Mouse (Mus musculus) hindbrain, embryonic 16.5 days (tissue): ENCODE measurements at regions not wholly inside any gene's neighbourhood (a gene's known extent, or its start where the extent isn't known, plus 50 kb on each side); places are given as distances from the start of the nearest gene placed in this dataset.

Experiments
- ATAC-seq: fragments of 200-750 bp; cut with Nextera tagmentation; 2 replicates; pipeline ENCODE4 v1.8.0; 2017; ENCODE audit warnings: moderate TSS enrichment, moderate library complexity
- H3K27ac ChIP-seq: fragments of 300-500 bp; sonication (generic); 2 replicates; pipeline ENCODE4 v1.5.1; 2014; ENCODE audit warnings: low read depth, mild to moderate bottlenecking, control low read depth, low read length, moderate library complexity
- H3K27me3 ChIP-seq: fragments of 300-500 bp; sonication (generic); replicated peaks from 2 replicates; pipeline ENCODE4 v1.6.1; 2014; ENCODE audit warnings: low read length; ENCODE audit not compliant: control insufficient read depth, insufficient read depth
- H3K36me3 ChIP-seq: fragments of 300-500 bp; sonication (generic); 2 replicates; pipeline ENCODE4 v1.6.1; 2014; ENCODE audit warnings: mild to moderate bottlenecking, low read length, moderate library complexity, mixed read lengths; ENCODE audit not compliant: control insufficient read depth, insufficient read depth
- H3K4me1 ChIP-seq: fragments of 300-500 bp; sonication (generic); 2 replicates; pipeline ENCODE4 v1.6.1; 2014; ENCODE audit warnings: low read depth, low read length; ENCODE audit not compliant: control insufficient read depth, insufficient read depth
- H3K4me2 ChIP-seq: fragments of 300-500 bp; sonication (generic); 2 replicates; pipeline ENCODE4 v1.6.1; 2014; ENCODE audit warnings: mild to moderate bottlenecking, low read length, control low read depth, moderate library complexity
- H3K4me3 ChIP-seq: fragments of 300-500 bp; sonication (generic); 2 replicates; pipeline ENCODE4 v1.5.1; 2014; ENCODE audit warnings: mild to moderate bottlenecking, low read length, control low read depth, moderate library complexity
- H3K9ac ChIP-seq: fragments of 300-500 bp; sonication (generic); 2 replicates; pipeline ENCODE4 v1.6.1; 2014; ENCODE audit warnings: low read depth, mild to moderate bottlenecking, control low read depth, low read length, moderate library complexity
- H3K9me3 ChIP-seq: fragments of 300-500 bp; sonication (generic); 2 replicates; pipeline ENCODE4 v1.6.1; 2014; ENCODE audit warnings: mild to moderate bottlenecking, low read length, moderate library complexity; ENCODE audit not compliant: control insufficient read depth
- WGBS: fragments of 180-500 bp; shearing (Covaris S2); extraction: QIAGEN DNeasy Blood & Tissue Kit; methylation state at CpG from one replicate; pipeline ENCODE4 v1.1.7; 2014; 5-methylcytosine and 5-hydroxymethylcytosine counted together

GRCm38 (mm10) chr7:58399651-58400050 lies 256.3 kb upstream of the Atp10a start:
- Histone ChIP-seq H3K27me3 (no peaks in the 10 kb centered on the region), H3K4me2 (peak overlapping the region; percentile 61), H3K4me3 (peak overlapping the region; percentile 49), H3K9ac (peak overlapping the region; percentile 56), H3K27ac (peak overlapping the region; percentile 72), H3K9me3 (no peaks in the 10 kb centered on the region), H3K36me3 (no peaks in the 10 kb centered on the region), H3K4me1 (peaks cover 9% of the 10 kb centered on the region)
- 36% methylated on average over 5 of the region's 5 CpGs for WGBS
- ATAC-seq, result 0 out of 2 replicates have a peak, but pooled peaks have one; percentile 10

- no peak overlapping the region for H3K9ac ChIP-seq
- H3K27me3 ChIP-seq, result no peaks in the 10 kb centered on the region
- ATAC-seq, result no peak
- no peaks in the 10 kb centered on the region for H3K36me3 ChIP-seq
- H3K9me3 ChIP-seq, result no peaks in the 10 kb centered on the region
- WGBS, result 81% methylated on average over 1 of the region's 1 CpGs
- no peak overlapping the region for H3K4me3 ChIP-seq
- no peak overlapping the region for H3K27ac ChIP-seq
- peaks cover 9% of the 10 kb centered on the region for H3K4me1 ChIP-seq
- H3K4me2 ChIP-seq, result no peak overlapping the region
Measured at GRCm38 (mm10) chr7:58400594-58400993, 255.4 kb upstream of the Atp10a start.

- no peaks in the 10 kb centered on the region for H3K4me1 ChIP-seq
- H3K9ac ChIP-seq, result no peak overlapping the region
- H3K27ac ChIP-seq, result no peak overlapping the region
- no peak for ATAC-seq
- no peak overlapping the region for H3K4me3 ChIP-seq
- H3K4me2 ChIP-seq, result no peak overlapping the region
- no peaks in the 10 kb centered on the region for H3K9me3 ChIP-seq
- no peaks in the 10 kb centered on the region for H3K36me3 ChIP-seq
- no peaks in the 10 kb centered on the region for H3K27me3 ChIP-seq
- 68% methylated on average over 2 of the region's 2 CpGs for WGBS
Measured at GRCm38 (mm10) chr7:58436888-58437625, 218.9 kb upstream of the Atp10a start.

GRCm38 (mm10) chr7:58442535-58443184 lies 213.3 kb upstream of the Atp10a start:
- WGBS, result 94% methylated on average over 1 of the region's 1 CpGs
- Histone ChIP-seq H3K27ac (no peak overlapping the region), H3K4me3 (no peak overlapping the region)

GRCm38 (mm10) chr7:58443297-58443696 lies 212.7 kb upstream of the Atp10a start:
- no peak overlapping the region for H3K4me2 ChIP-seq
- H3K36me3 ChIP-seq, result no peaks in the 10 kb centered on the region
- no peak overlapping the region for H3K9ac ChIP-seq
- no peaks in the 10 kb centered on the region for H3K4me1 ChIP-seq
- no peaks in the 10 kb centered on the region for H3K9me3 ChIP-seq
- 82% methylated on average over 3 of the region's 3 CpGs for WGBS
- no peaks in the 10 kb centered on the region for H3K27me3 ChIP-seq
- H3K27ac ChIP-seq, result no peak overlapping the region
- ATAC-seq, result no peak
- H3K4me3 ChIP-seq, result no peak overlapping the region

More at GRCm38 (mm10) chr7:58442535-58443184, 213.3 kb upstream of the Atp10a start:
- no peaks in the 10 kb centered on the region for H3K4me1 ChIP-seq
- H3K9me3 ChIP-seq, result no peaks in the 10 kb centered on the region
- no peak overlapping the region for H3K9ac ChIP-seq
- no peak overlapping the region for H3K4me2 ChIP-seq
- no peaks in the 10 kb centered on the region for H3K36me3 ChIP-seq
- no peaks in the 10 kb centered on the region for H3K27me3 ChIP-seq
- ATAC-seq, result no peak

- WGBS, result 88% methylated on average over 1 of the region's 1 CpGs
- H3K27me3 ChIP-seq, result no peaks in the 10 kb centered on the region
- no peak for ATAC-seq
- H3K4me1 ChIP-seq, result no peaks in the 10 kb centered on the region
- no peak overlapping the region for H3K9ac ChIP-seq
- no peak overlapping the region for H3K4me2 ChIP-seq
- H3K9me3 ChIP-seq, result no peaks in the 10 kb centered on the region
- H3K27ac ChIP-seq, result no peak overlapping the region
- H3K36me3 ChIP-seq, result no peaks in the 10 kb centered on the region
- no peak overlapping the region for H3K4me3 ChIP-seq
Measured at GRCm38 (mm10) chr7:58445781-58446180, 210.2 kb upstream of the Atp10a start.

GRCm38 (mm10) chr7:58446261-58446660 lies 209.7 kb upstream of the Atp10a start:
- no peaks in the 10 kb centered on the region for H3K9me3 ChIP-seq
- H3K27me3 ChIP-seq, result no peaks in the 10 kb centered on the region
- no peak overlapping the region for H3K4me2 ChIP-seq
- no peaks in the 10 kb centered on the region for H3K4me1 ChIP-seq
- H3K27ac ChIP-seq, result no peak overlapping the region
- no peaks in the 10 kb centered on the region for H3K36me3 ChIP-seq
- H3K9ac ChIP-seq, result no peak overlapping the region
- no peak for ATAC-seq
- H3K4me3 ChIP-seq, result no peak overlapping the region

GRCm38 (mm10) chr7:58448727-58449126 lies 207.2 kb upstream of the Atp10a start:
- 0 out of 2 replicates have a peak, but pooled peaks cover 2% of the 10 kb centered on the region for H3K9me3 ChIP-seq
- H3K27me3 ChIP-seq, result no peaks in the 10 kb centered on the region
- no peak for ATAC-seq
- no peaks in the 10 kb centered on the region for H3K4me1 ChIP-seq
- H3K9ac ChIP-seq, result no peak overlapping the region
- no peaks in the 10 kb centered on the region for H3K36me3 ChIP-seq
- no peak overlapping the region for H3K4me3 ChIP-seq
- H3K27ac ChIP-seq, result no peak overlapping the region
- WGBS, result 76% methylated on average over 3 of the region's 3 CpGs
- H3K4me2 ChIP-seq, result no peak overlapping the region

- H3K4me2 ChIP-seq, result no peak overlapping the region
- H3K36me3 ChIP-seq, result no peaks in the 10 kb centered on the region
- H3K27ac ChIP-seq, result no peak overlapping the region
- 73% methylated on average over 1 of the region's 1 CpGs for WGBS
- H3K9ac ChIP-seq, result no peak overlapping the region
- H3K4me1 ChIP-seq, result no peaks in the 10 kb centered on the region
- H3K9me3 ChIP-seq, result 0 out of 2 replicates have a peak, but pooled peaks cover 2% of the 10 kb centered on the region
- no peak overlapping the region for H3K4me3 ChIP-seq
- H3K27me3 ChIP-seq, result no peaks in the 10 kb centered on the region
- no peak for ATAC-seq
Measured at GRCm38 (mm10) chr7:58451981-58452380, 204.0 kb upstream of the Atp10a start.
